Mouse (Mus musculus) embryonic facial prominence, embryonic 15.5 days (tissue): ENCODE measurements around the gene Rasgef1b. TPM values are rescaled to one million over a fixed set of nuclear protein-coding genes. Genes with fewer than 3 reads are reported as not detected.

ENCODE experiments used
- ATAC-seq: fragments of 200-750 bp; cut with Nextera tagmentation; 2 replicates; pipeline ENCODE4 v1.8.0; 2017; ENCODE audit warnings: low read depth, moderate TSS enrichment; ENCODE audit not compliant: insufficient number of reproducible peaks, low FRiP score, low TSS enrichment
- H3K27ac ChIP-seq: fragments of 300-500 bp; sonication (generic); replicated peaks from 2 replicates; pipeline ENCODE4 v1.5.1; 2015; ENCODE audit warnings: mild to moderate bottlenecking, inconsistent platforms
- H3K27me3 ChIP-seq: fragments of 300-500 bp; sonication (generic); 2 replicates; pipeline ENCODE4 v1.6.1; 2015; ENCODE audit warnings: inconsistent platforms
- H3K36me3 ChIP-seq: fragments of 300-500 bp; sonication (generic); 2 replicates; pipeline ENCODE4 v1.6.1; 2015; ENCODE audit warnings: mild to moderate bottlenecking, inconsistent platforms
- H3K4me1 ChIP-seq: fragments of 300-500 bp; sonication (generic); 2 replicates; pipeline ENCODE4 v1.6.1; 2015; ENCODE audit warnings: inconsistent platforms
- H3K4me2 ChIP-seq: fragments of 300-500 bp; sonication (generic); replicated peaks from 2 replicates; pipeline ENCODE4 v1.6.1; 2015; ENCODE audit warnings: mild to moderate bottlenecking, inconsistent platforms
- H3K4me3 ChIP-seq: fragments of 300-500 bp; sonication (generic); replicated peaks from 2 replicates; pipeline ENCODE4 v1.5.1; 2015; ENCODE audit warnings: mild to moderate bottlenecking, inconsistent platforms
- H3K9ac ChIP-seq: fragments of 300-500 bp; sonication (generic); 2 replicates; pipeline ENCODE4 v1.6.1; 2015; ENCODE audit warnings: inconsistent platforms
- H3K9me3 ChIP-seq: fragments of 300-500 bp; sonication (generic); replicated peaks from 2 replicates; pipeline ENCODE4 v1.6.1; 2016; ENCODE audit warnings: inconsistent platforms
- WGBS: fragments of 180-500 bp; shearing (Covaris S2); methylation state at CpG from one replicate; pipeline ENCODE4 v1.1.7; 2015; 5-methylcytosine and 5-hydroxymethylcytosine counted together
- polyA plus RNA-seq: library from polyadenylated mRNA; unstranded; fragments of >200 nt; fragmentation: Nextera tagmentation; extraction: Ambion mirVana; gene quantifications from 2 replicates; pipeline ENCODE4 v1.2.1, GENCODE M21; 2015

The Rasgef1b gene
- polyA plus RNA-seq, 1 experiment from 2014 or later: 11.5 TPM

- ATAC-seq: no peak
- no peak overlapping the region for H3K4me2 ChIP-seq
- H3K9ac ChIP-seq: no peak overlapping the region
- WGBS: 34% methylated on average over 6 of the region's 6 CpGs
- no peaks in the 10 kb centered on the region for H3K9me3 ChIP-seq
- no peaks in the 10 kb centered on the region for H3K27me3 ChIP-seq
- H3K4me1 ChIP-seq: no peaks in the 10 kb centered on the region
- H3K27ac ChIP-seq: no peak overlapping the region
- no peaks in the 10 kb centered on the region for H3K36me3 ChIP-seq
- H3K4me3 ChIP-seq: no peak overlapping the region
Measured at GRCm38 (mm10) chr5:99707261-99707660, 21.6 kb downstream of the Rasgef1b start.

DNA sequence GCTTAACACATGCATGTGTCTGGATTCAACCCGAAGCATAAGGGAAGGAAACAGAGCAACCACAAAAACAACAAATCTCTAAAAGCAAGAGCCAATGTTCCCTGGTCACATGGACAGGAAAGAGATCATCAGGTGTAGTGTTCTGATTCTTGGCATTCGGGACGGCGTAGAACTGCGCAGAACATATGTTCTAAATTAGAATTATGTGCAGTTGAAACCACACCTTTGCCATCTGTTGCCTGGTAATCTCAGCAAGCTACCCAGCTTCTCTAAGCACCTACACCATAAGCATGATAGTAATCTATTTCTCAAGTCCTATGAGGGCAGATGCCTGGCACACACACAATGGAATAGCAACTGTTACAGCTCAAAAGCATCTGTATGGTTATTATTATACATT lies 27.1 kb downstream of the Rasgef1b start:
- Histone ChIP-seq H3K4me1 (no peaks in the 10 kb centered on the region), H3K4me3 (no peak overlapping the region), H3K27ac (no peak overlapping the region), H3K9me3 (no peaks in the 10 kb centered on the region), H3K27me3 (no peaks in the 10 kb centered on the region), H3K9ac (no peak overlapping the region), H3K36me3 (no peaks in the 10 kb centered on the region), H3K4me2 (no peak overlapping the region)
- no peak for ATAC-seq
- 59% methylated on average over 5 of the region's 5 CpGs for WGBS

DNA sequence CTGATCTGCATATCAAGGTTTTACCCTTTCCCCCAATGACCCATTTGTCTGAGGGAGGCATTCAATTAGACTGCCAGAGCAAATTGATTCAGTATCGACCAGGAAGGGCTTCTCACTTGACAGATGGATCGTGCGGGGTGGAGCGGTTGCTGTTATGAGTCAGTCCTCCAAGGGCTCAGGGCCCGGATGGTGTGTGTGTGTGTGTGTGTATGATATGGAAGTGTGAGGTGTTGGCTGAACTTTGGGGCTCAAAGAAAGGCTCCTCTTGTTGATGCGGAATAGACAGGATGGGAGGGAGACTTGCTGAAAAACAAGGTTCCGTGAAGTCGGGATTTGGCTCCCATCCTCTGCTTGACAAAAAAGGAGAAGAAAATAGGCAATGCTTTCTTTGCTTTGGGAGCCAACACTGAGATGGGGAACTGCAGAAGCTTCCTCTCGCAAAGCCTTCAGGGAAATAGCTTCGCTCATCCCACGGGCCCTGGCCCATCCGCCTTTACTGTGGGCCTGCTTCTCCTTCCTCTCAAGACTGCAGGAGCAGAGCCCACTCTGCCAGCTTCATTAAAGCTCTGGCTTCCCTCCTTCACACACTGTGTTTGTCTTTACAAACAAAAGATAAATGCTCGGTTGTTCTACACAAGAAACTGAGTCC lies 34.0 kb downstream of the Rasgef1b start:
- Histone ChIP-seq H3K27ac (no peak overlapping the region), H3K9ac (no peak overlapping the region), H3K9me3 (no peaks in the 10 kb centered on the region), H3K4me3 (no peak overlapping the region), H3K36me3 (no peaks in the 10 kb centered on the region), H3K27me3 (no peaks in the 10 kb centered on the region), H3K4me2 (no peak overlapping the region), H3K4me1 (no peaks in the 10 kb centered on the region)
- WGBS: 80% methylated on average over 13 of the region's 13 CpGs
- ATAC-seq: no peak

GRCm38 (mm10) chr5:99689909-99690308 lies 39.0 kb downstream of the Rasgef1b start:
- no peaks in the 10 kb centered on the region for H3K9me3 ChIP-seq
- ATAC-seq: no peak
- WGBS: 50% methylated on average over 7 of the region's 7 CpGs
- no peak overlapping the region for H3K27ac ChIP-seq
- no peaks in the 10 kb centered on the region for H3K36me3 ChIP-seq
- no peaks in the 10 kb centered on the region for H3K4me1 ChIP-seq
- no peak overlapping the region for H3K4me2 ChIP-seq
- no peak overlapping the region for H3K4me3 ChIP-seq
- no peaks in the 10 kb centered on the region for H3K27me3 ChIP-seq
- no peak overlapping the region for H3K9ac ChIP-seq

DNA sequence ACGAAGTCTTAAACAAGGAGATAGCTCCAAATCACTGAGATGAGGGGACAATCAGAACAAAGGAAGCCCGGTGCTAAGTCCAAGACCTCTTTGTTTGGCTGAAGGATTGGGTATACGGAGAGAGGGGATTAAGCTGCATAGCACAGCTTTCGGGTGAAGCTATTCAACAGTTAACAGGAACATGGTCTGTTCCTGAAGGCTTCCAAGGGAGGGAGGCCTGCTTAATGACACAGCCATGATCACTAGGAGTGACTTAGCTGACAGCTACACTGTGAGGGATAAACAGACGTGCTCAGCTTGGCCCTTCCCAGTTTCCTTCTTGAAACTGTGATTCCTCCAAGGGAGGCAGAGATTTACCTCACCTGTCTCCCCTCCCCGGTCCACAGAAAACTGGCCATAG lies 41.0 kb downstream of the Rasgef1b start:
- Histone ChIP-seq H3K4me2 (no peak overlapping the region), H3K27ac (no peak overlapping the region), H3K9ac (no peak overlapping the region), H3K27me3 (no peaks in the 10 kb centered on the region), H3K9me3 (no peaks in the 10 kb centered on the region), H3K4me3 (no peak overlapping the region), H3K36me3 (no peaks in the 10 kb centered on the region), H3K4me1 (0 out of 2 replicates have a peak, but pooled peaks cover 4% of the 10 kb centered on the region)
- ATAC-seq: no peak
- 26% methylated on average over 6 of the region's 6 CpGs for WGBS

- 43% methylated on average over 2 of the region's 2 CpGs for WGBS
- Histone ChIP-seq H3K36me3 (no peaks in the 10 kb centered on the region), H3K4me2 (no peak overlapping the region), H3K9ac (no peak overlapping the region), H3K27ac (no peak overlapping the region), H3K27me3 (no peaks in the 10 kb centered on the region), H3K4me1 (0 out of 2 replicates have a peak, but pooled peaks cover 4% of the 10 kb centered on the region), H3K4me3 (no peak overlapping the region), H3K9me3 (no peaks in the 10 kb centered on the region)
- no peak for ATAC-seq
Measured at GRCm38 (mm10) chr5:99684023-99684422, 44.8 kb downstream of the Rasgef1b start.

- Histone ChIP-seq H3K36me3 (no peaks in the 10 kb centered on the region), H3K4me2 (no peak overlapping the region), H3K27ac (no peak overlapping the region), H3K4me3 (no peak overlapping the region), H3K27me3 (no peaks in the 10 kb centered on the region), H3K4me1 (no peaks in the 10 kb centered on the region), H3K9ac (no peak overlapping the region), H3K9me3 (no peaks in the 10 kb centered on the region)
- no peak for ATAC-seq
- 72% methylated on average over 9 of the region's 9 CpGs for WGBS
Measured at GRCm38 (mm10) chr5:99669971-99670571, 58.8 kb downstream of the Rasgef1b start.

DNA sequence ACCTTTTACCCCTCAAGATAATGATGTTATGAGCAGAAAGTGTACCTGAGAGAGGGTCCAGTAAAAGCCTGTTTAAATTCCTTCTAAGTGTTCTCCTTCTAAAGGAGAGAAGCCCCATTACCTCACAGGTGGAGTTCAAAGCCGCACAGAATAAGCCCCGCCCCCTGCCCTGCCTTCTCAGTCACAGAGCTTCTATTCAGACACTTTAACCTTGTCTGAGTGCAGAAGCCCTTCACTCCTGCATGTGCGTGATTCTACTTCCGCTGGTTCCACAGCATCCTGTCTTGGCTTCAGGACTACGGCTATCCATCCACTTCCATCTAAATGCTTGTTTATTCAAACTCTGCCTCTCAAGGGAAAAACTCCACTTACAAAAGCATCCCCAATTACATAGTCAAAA lies 72.8 kb downstream of the Rasgef1b start:
- no peaks in the 10 kb centered on the region for H3K4me1 ChIP-seq
- no peaks in the 10 kb centered on the region for H3K27me3 ChIP-seq
- H3K36me3 ChIP-seq: no peaks in the 10 kb centered on the region
- no peaks in the 10 kb centered on the region for H3K9me3 ChIP-seq
- ATAC-seq: no peak
- 44% methylated on average over 5 of the region's 5 CpGs for WGBS
- no peak overlapping the region for H3K4me2 ChIP-seq
- H3K27ac ChIP-seq: no peak overlapping the region
- no peak overlapping the region for H3K4me3 ChIP-seq
- no peak overlapping the region for H3K9ac ChIP-seq

- Histone ChIP-seq H3K27me3 (no peaks in the 10 kb centered on the region; the same call in 1 of the 2 replicates), H3K27ac (no peak overlapping the region), H3K4me1 (0 out of 2 replicates have a peak, but pooled peaks cover 3% of the 10 kb centered on the region), H3K9me3 (no peaks in the 10 kb centered on the region), H3K4me3 (no peak overlapping the region), H3K9ac (no peak overlapping the region), H3K4me2 (no peak overlapping the region), H3K36me3 (no peaks in the 10 kb centered on the region)
- WGBS: 66% methylated on average over 10 of the region's 10 CpGs
- no peak for ATAC-seq
Measured at GRCm38 (mm10) chr5:99652931-99653330, 75.9 kb downstream of the Rasgef1b start.

GRCm38 (mm10) chr5:99641407-99641806 lies 87.5 kb downstream of the Rasgef1b start:
- Histone ChIP-seq H3K27me3 (no peaks in the 10 kb centered on the region), H3K4me1 (no peaks in the 10 kb centered on the region), H3K27ac (no peak overlapping the region), H3K36me3 (no peaks in the 10 kb centered on the region), H3K9ac (no peak overlapping the region), H3K4me3 (no peak overlapping the region), H3K9me3 (no peaks in the 10 kb centered on the region), H3K4me2 (no peak overlapping the region)
- no peak for ATAC-seq
- WGBS: 64% methylated on average over 6 of the region's 6 CpGs

GRCm38 (mm10) chr5:99636575-99636974 lies 92.3 kb downstream of the Rasgef1b start:
- 41% methylated on average over 7 of the region's 7 CpGs for WGBS
- no peak overlapping the region for H3K27ac ChIP-seq
- no peaks in the 10 kb centered on the region for H3K27me3 ChIP-seq
- ATAC-seq: no peak
- no peak overlapping the region; the same call in 1 of the 2 replicates for H3K9ac ChIP-seq
- no peaks in the 10 kb centered on the region for H3K9me3 ChIP-seq
- H3K4me3 ChIP-seq: no peak overlapping the region
- no peak overlapping the region for H3K4me2 ChIP-seq
- H3K4me1 ChIP-seq: no peaks in the 10 kb centered on the region
- H3K36me3 ChIP-seq: no peaks in the 10 kb centered on the region

DNA sequence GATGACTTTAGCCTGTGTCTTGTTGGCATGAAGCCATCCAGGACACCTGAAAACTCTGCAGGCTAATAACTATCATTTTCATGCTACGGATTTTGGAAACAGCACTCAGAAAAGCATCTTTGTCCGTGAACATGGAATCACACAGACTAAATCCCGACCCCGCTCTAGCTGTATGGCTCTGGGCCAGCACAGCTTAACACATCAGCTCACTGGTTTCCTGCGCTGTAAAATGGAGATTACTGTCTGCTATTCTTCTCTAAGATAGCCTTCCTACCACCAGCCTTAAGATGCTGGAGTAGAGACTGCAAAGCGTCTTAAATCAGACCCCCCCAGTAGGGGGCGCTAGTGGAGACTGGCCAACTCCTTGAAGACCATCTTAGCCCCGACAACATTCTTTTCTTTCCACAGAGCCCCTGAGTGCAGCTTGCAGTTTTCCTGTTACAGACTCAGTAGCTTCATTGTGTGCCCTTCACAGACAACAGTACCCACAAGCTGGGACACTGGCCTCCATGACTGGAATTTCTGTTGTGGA lies 94.8 kb downstream of the Rasgef1b start:
- Histone ChIP-seq H3K4me3 (no peak overlapping the region), H3K9me3 (no peaks in the 10 kb centered on the region), H3K36me3 (no peaks in the 10 kb centered on the region), H3K9ac (no peak overlapping the region), H3K4me1 (no peaks in the 10 kb centered on the region), H3K27me3 (no peaks in the 10 kb centered on the region), H3K27ac (no peak overlapping the region), H3K4me2 (no peak overlapping the region)
- WGBS: 68% methylated on average over 8 of the region's 8 CpGs
- ATAC-seq: no peak
